Mouse (Mus musculus) limb, embryonic 14.5 days (tissue): ENCODE measurements at regions not wholly inside any gene's neighbourhood (a gene's known extent, or its start where the extent isn't known, plus 50 kb on each side); places are given as distances from the start of the nearest gene placed in this dataset. TPM values are rescaled to one million over a fixed set of nuclear protein-coding genes. Genes with fewer than 3 reads are reported as not detected.
A peak's percentile ranks its signal among the peaks of the same experiment; 100 is the strongest.
"Not testable (repeated sequence)": the region's sequence is repeated elsewhere in the genome, so short reads cannot be mapped to it uniquely, and the experiment has no call there.

Experiments
- ATAC-seq: fragments of 200-750 bp; cut with Nextera tagmentation; 2 replicates; pipeline ENCODE4 v1.8.0; 2017; ENCODE audit warnings: low read depth, moderate number of reproducible peaks, moderate TSS enrichment; ENCODE audit not compliant: low FRiP score
- DNase-seq: peaks from one replicate; pipeline ENCODE4 v3.0.0-alpha.2; 2015; ENCODE audit warnings: low spot score
- H3K27ac ChIP-seq: fragments of 300-500 bp; sonication (generic); replicated peaks from 2 replicates; pipeline ENCODE4 v1.5.1; 2014; ENCODE audit warnings: low read depth, mild to moderate bottlenecking, low read length, moderate library complexity, mixed read lengths
- H3K27me3 ChIP-seq: fragments of 300-500 bp; sonication (generic); 2 replicates; pipeline ENCODE4 v1.6.1; 2014; ENCODE audit warnings: low read length, mixed read lengths; ENCODE audit not compliant: control insufficient read depth, insufficient read depth
- H3K36me3 ChIP-seq: fragments of 300-500 bp; sonication (generic); 2 replicates; pipeline ENCODE4 v1.6.1; 2014; ENCODE audit warnings: mild to moderate bottlenecking, low read length, moderate library complexity, mixed read lengths; ENCODE audit not compliant: control insufficient read depth, insufficient read depth
- H3K4me1 ChIP-seq: fragments of 300-500 bp; sonication (generic); 2 replicates; pipeline ENCODE4 v1.6.1; 2014; ENCODE audit warnings: antibody characterized with exemption, low read length, mixed read lengths; ENCODE audit not compliant: control insufficient read depth, insufficient read depth
- H3K4me2 ChIP-seq: fragments of 300-500 bp; sonication (generic); replicated peaks from 2 replicates; pipeline ENCODE4 v1.6.1; 2014; ENCODE audit warnings: low read depth, mild to moderate bottlenecking, low read length, moderate library complexity; ENCODE audit not compliant: severe bottlenecking
- H3K4me3 ChIP-seq: fragments of 300-500 bp; sonication (generic); replicated peaks from 2 replicates; pipeline ENCODE4 v1.5.1; 2014; ENCODE audit warnings: low read length
- H3K9ac ChIP-seq: fragments of 300-500 bp; sonication (generic); 2 replicates; pipeline ENCODE4 v1.6.1; 2014; ENCODE audit warnings: mild to moderate bottlenecking, low read depth, low read length, moderate library complexity; ENCODE audit not compliant: severe bottlenecking
- H3K9me3 ChIP-seq: fragments of 300-500 bp; sonication (generic); 2 replicates; pipeline ENCODE4 v1.6.1; 2016; ENCODE audit warnings: low read length; ENCODE audit not compliant: control insufficient read depth
- POLR2A ChIP-seq: fragments of 200-500 bp; IDR thresholded peaks from 2 replicates; pipeline ENCODE4 v1.8.0; 2012; ENCODE audit warnings: inconsistent platforms, mild to moderate bottlenecking, moderate library complexity, borderline replicate concordance; ENCODE audit not compliant: insufficient read depth, insufficient read length; ENCODE audit errors: extremely low read depth
- WGBS: fragments of 180-500 bp; shearing (Covaris S2); extraction: QIAGEN DNeasy Blood & Tissue Kit; methylation state at CpG from one replicate; pipeline ENCODE4 v1.1.7; 2014; 5-methylcytosine and 5-hydroxymethylcytosine counted together
- microRNA-seq: library from miRNA; unstranded; fragments of <30 nt; microRNA quantifications from one replicate; pipeline ENCODE4, GENCODE M21; 2016

DNA sequence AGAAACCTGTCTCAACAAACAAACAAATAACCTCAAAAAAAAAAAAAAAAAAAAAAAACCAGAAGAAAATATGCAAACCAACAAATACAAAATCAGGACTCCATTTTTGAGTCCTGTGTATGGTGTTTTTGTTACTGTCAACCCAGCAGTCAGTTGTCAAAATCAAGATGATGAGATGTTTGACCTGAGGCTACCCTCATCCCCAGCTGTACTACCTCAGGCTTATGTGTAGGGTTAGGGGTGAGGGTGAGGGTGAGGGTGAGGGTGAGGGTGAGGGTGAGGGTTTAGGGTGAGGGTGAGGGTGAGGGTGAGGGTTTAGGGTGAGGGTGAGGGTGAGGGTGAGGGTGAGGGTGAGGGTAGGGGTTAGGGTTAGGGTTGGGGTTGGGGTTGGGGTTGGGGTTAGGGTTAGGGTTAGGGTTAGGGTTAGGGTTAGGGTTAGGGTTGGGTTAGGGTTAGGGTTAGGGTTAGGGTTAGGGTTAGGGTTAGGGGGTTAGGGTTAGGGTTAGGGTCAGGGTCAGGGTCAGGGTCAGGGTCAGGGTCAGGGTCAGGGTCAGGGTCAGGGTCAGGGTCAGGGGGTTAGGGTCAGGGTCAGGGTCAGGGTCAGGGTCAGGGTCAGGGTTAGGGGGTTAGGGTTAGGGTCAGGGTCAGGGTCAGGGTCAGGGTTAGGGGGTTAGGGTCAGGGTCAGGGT, 97.0 kb upstream of the Vmn2r87 start:
- not testable (repeated sequence) for H3K4me3 ChIP-seq, H3K27ac ChIP-seq, H3K9me3 ChIP-seq, H3K9ac ChIP-seq, H3K4me2 ChIP-seq, ATAC-seq, H3K4me1 ChIP-seq, H3K27me3 ChIP-seq, H3K36me3 ChIP-seq
- DNase-seq = peak; percentile 11

DNA sequence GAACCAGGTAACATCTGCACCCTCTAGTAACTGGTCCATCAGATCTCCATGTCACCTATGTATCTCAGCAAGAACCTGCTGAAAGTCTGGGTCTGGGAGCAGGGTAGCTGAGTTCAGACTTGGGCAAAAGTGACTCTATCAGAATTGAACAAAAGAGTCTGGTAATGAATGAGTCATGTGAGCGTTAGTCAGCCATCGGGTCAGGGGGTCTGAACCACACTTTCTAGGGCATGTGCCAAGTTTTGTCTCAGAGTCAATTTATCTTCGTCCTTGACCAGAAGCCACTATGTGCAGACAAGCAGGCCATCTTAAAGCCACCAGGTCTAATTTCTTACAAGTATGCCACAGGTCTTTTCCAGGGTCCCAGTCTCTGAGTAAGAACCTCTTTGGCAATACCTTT, 69.2 kb upstream of the Vmn2r87 start:
- H3K36me3 ChIP-seq, H3K4me3 ChIP-seq, DNase-seq, H3K9ac ChIP-seq, H3K27ac ChIP-seq, H3K9me3 ChIP-seq, ATAC-seq, H3K4me1 ChIP-seq, H3K27me3 ChIP-seq, H3K4me2 ChIP-seq: not testable (repeated sequence)
- WGBS = 93% methylated on average over 3 of the region's 3 CpGs

DNA sequence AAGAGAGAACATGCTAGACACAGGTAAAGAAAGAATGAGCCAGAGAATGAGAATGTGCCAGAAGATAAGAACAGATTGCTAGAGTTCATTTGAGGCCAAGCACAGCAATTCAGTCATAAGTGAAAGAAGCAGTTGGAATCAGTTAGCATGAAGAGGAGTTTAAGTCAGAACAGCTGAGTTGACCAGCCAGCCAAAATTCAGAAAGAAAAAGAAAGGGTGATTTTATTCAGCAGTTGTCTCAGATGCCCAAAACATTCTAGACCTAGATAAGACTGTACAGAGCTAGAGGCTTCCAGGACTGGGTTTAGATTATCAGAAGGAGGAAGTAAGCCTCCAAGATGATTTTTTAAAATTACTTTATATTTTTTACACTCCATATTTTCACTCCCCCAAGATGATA, 51.4 kb upstream of the Vmn2r87 start:
- no peaks in the 10 kb centered on the region for H3K9me3 ChIP-seq
- no peak for ATAC-seq
- no peak overlapping the region for H3K9ac ChIP-seq
- no peak for TF ChIP-seq POLR2A
- no peaks in the 10 kb centered on the region for H3K36me3 ChIP-seq
- H3K4me2 ChIP-seq = no peak overlapping the region
- H3K4me3 ChIP-seq = no peak overlapping the region
- DNase-seq = no peak
- no peaks in the 10 kb centered on the region for H3K27me3 ChIP-seq
- H3K4me1 ChIP-seq = no peaks in the 10 kb centered on the region
- H3K27ac ChIP-seq = no peak overlapping the region

Small RNAs in the stretch of these regions (microRNA-seq; reads per million reads assigned to microRNA genes)
- gene Gm26445 = not detected
